Mouse (Mus musculus) gastrocnemius, postnatal 4 days (tissue): ENCODE data around the gene Plpp1. TPM values are rescaled to one million over a fixed set of nuclear protein-coding genes. Genes with fewer than 3 reads are reported as not detected.

ENCODE experiments used
- DNase-seq, 2 experiments: peaks; one replicate each; pipeline ENCODE4 v3.0.0; 2021 to 2022; ENCODE audit warnings: low spot score in 2 of 2, mixed read lengths in 2 of 2
- long read RNA-seq, 2 experiments: library from polyadenylated mRNA; stranded (forward); transcript quantifications; one replicate each; pipeline ENCODE4 v2.0.0; 2021
- total RNA-seq, 2 experiments: library from RNA; stranded (reverse); gene quantifications; 2 replicates each; pipeline ENCODE4 v1.2.3; 2021

Plpp1 gene
- total RNA-seq: 100 to 1,000 TPM; 104 to 108 TPM
- long read RNA-seq, experiment 1, transcript Plpp1-202 (6 exons, 1,272 nt): major isoform, 119 of 257 reads
- long read RNA-seq, experiment 1, transcript Plpp1-201 (6 exons, 1,598 nt): minor isoform, 117 of 257 reads
- long read RNA-seq, experiment 1, partial matches to known transcripts: 2 of 257 reads
- long read RNA-seq, experiment 1, other reads (novel, unspliced or antisense): 19 of 257 reads
- long read RNA-seq, experiment 2, transcript Plpp1-201 (6 exons, 1,598 nt): minor isoform, 92 of 222 reads
- long read RNA-seq, experiment 2, transcript Plpp1-202 (6 exons, 1,272 nt): major isoform, 107 of 222 reads
- long read RNA-seq, experiment 2, partial matches to known transcripts: 3 of 222 reads
- long read RNA-seq, experiment 2, other reads (novel, unspliced or antisense): 20 of 222 reads

DNA sequence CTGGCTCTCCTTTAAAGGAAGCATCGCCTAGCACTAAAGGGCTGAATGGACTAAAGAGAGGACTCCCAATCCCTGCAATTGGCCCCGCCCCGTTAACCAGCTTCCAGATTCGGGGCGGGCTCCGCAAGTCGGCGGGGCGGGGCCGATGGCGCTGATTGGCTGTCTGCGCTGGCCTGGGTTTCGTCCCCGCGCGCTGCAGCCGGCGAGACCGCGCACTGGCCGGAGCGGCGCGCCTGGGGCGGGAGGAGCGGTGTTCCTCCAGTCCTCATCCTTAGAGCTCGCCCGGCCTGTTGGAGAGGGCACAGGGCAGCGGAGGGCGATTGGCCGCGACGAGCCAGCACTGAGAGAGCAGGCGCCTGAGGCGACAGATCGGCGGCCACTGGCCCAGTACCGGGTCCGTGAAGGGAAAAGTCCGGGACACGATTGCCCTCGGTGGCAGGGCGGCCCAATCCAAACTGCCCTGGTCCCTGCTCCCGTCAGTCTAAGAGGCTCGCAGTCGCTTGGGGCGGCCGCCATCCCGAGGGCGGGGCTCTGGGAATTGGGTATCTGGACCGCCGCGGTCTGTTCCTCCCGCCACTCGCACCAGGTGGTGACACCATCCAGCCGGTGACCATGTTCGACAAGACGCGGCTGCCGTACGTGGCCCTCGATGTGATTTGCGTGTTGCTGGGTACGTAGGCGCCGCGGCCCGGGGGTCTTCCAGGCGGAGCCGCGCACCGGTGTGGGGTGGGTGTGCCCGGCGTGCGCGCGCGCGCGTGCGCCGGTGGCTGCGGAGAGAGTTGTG lies at the start of gene Plpp1:
Plpp1 (plus strand) TSS at position 196 of the 784 bp plus-strand sequence.
- DNase-seq: peak; percentile 95 to 99

DNA sequence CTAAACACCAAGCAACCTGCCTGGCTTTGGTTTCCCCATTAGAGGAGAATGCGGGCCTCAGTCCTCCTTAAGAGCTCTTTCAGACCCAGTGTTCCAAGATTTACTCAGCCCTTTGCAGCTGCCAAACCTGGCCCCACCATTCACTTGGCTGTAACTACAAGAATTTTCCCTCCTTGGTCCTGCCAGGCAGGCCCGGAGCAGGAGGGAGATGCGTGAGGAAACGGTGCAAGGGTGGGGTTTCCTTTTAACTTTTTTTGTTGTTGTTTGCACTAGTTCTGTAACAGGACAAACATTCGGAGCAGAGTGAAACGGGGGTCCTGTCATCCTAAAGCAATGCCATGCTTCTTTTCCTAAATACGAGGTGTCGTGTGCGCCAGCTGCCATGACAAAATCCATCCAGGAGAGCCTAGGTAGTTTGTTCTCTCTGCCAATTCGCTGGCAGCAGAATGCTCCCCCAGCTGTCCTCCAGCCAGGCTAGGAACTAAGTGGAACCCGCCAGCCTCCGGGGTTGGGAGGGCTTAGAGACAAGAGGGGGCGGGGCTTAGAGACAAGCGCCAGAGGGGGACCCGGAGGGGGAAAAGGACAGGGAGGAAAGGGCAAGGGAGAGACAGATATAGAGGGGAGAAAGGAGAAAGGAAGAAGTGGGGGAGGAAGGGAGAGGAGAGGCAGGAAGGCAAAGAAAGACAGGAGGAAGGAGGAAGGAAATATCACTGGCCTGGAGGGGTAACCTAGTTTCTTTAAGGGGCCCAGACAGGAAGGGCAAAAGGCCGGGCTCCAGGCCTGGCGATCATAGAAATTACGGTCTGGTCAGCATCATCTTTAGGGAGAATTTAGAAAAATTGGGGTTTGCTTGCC lies 48.9 kb upstream of the Plpp1 start:
- peak; percentile 70 to 80 for DNase-seq

DNA sequence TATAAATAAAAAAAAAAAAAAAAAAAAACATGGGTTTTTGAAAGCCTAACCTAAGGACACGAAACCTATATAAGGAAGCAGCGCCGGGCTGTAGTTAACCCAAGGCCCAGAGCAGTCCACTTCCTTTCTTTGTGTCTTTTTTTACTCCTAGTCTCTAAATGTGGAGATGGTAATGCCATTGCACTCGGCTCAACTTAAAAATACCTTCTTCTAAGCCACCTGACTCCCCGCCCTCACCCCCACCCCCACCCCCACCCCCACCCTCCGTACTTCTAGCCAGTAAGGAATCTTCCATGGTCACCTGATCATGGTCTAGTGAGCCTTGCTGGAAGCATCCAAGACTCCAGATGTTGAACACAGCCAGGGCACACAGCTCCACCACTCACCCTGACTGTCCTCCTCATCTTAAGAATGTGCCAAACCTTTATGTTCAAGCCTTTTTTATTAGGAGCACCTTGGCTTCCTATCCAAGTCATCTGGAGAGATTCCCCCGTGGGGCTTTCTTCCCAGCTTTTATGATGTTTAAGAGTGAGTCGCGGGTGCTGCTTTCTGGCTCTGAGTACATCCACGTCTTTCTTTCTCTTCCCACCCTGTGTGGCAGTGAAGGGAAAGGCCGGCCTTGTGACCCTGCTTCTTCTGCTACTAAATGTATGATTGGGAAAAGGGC lies 48.1 kb upstream of the Plpp1 start:
- peak in 1 of 2 experiments; percentile 12 for DNase-seq

DNA sequence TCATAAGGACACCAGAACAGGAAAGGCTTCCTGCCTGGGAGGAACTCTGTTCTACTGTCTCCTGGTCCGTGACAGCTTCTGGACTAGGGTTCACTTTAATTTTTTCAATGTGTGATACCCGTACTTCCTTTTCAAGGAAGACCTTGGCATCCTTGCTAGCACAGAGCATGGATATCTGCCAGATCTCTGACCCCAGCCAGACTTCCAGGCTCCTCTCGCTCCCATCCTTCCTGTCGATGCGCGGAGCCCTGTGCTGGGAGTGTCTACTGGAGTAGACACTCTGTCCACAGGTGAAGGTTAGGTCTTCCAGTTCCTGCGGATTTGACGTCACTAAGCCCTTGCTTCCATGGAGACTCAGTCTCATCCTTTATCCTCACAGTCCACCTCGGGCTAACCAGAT lies 47.1 kb upstream of the Plpp1 start:
- DNase-seq: peak in 1 of 2 experiments; percentile 9

DNA sequence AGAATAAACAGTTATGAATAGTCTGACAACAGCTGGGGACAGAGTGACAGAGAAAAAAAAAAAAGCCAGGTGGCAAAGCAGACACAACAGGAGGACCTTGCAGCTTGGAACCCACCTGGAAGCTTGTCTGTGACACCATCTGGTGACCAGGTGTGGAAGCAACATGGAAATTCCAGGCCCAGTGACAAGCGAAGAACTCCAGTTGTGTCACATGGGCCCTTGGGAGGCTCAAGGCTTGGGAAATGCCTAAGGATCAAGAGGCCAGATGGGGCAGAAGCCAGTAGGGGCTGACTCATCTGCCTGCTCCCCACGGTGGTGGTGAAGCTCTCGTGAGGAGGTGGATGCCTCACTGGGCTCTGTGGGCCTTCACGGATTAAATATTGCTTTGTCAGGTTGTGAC lies 45.7 kb upstream of the Plpp1 start:
- peak in 1 of 2 experiments; percentile 17 for DNase-seq

DNA sequence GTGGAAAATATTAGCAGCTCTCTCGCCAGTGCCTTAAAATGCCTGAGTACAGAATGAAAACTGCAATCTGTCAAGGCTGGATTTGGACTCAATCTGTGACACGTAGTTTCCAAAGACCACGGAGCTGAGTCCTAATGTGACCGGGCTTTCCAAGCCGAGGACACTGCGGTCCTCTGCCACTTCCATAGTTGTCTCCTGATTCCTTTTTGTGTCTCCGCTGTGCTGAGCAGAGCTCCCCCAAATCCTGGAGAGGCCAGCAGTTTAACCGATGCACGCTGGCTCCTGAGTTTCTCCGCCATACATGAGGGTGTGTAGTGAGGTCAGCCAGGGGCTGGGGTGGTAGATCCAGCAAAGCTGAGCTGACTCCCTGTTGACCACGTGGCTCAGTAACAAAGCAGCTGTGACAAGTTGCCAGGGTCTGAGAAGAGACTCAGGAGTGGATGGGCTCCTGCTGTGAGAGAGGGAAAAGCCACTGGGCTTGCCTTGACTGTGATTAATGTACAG lies 45.0 kb upstream of the Plpp1 start:
- peak in 1 of 2 experiments; percentile 73 for DNase-seq

DNA sequence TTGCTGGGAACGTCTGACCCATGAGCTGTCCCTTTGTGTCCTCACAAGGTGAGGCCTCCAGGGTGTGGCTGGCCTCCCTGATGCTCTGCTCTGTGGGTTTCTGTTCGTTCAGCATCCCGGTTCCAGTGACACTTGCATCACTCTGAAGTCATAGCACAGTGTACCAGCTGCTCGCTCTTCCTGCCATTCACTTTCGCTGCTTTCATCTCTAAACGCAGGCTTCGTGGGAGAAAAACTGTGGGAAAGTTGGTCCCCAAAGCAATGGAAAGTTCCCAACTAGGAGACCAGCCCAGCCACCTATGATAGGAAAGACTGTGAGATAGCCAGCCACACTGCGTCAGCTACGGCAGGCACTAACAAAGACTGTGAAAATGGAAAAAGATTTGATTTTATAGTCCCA lies 43.2 kb upstream of the Plpp1 start:
- no peak for DNase-seq

DNA sequence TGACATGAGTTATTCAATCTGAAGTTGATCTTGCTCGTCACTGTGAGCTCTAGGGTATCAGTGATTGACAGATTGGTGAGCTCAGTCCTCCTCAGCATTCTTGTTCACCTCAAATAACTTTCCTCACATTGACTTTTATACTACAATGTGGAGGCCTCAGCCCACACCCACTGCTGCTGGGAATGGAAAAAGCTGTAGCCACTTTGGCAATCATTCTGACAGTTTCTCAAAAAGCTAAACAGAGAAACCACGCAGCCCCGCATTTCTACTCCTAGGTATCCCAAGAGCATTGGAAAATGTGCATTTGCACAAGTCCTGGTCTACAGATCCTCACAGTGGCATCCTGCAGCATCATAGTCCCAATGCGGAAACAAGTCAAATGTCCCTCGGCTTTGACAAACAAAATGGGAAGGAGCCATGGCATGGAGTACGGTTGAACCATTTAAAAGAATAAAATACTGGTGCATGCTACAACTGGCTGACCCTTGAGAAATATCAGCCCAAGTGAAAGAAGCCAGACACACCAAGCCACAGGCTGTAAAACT lies 42.0 kb upstream of the Plpp1 start:
- no peak for DNase-seq

DNA sequence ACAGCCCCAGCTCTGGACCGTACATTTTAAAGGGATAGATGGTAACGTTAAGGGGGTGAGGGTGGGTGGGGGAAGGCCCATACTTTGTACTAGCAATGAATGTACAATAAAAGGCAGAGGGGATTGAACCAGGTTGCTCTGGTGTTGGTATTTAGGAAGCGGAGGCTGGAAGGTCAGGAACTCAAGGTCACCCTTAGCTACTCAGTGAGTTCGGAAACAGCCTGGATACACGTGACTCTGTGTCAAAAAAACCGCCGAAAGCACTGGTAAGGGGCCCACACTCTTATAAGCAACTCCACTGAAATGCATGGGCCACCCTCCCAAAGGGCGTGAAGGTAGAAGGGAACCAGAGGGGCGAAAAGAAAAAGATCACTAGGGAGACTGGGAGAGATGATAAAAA lies 41.2 kb upstream of the Plpp1 start:
- DNase-seq: no peak

DNA sequence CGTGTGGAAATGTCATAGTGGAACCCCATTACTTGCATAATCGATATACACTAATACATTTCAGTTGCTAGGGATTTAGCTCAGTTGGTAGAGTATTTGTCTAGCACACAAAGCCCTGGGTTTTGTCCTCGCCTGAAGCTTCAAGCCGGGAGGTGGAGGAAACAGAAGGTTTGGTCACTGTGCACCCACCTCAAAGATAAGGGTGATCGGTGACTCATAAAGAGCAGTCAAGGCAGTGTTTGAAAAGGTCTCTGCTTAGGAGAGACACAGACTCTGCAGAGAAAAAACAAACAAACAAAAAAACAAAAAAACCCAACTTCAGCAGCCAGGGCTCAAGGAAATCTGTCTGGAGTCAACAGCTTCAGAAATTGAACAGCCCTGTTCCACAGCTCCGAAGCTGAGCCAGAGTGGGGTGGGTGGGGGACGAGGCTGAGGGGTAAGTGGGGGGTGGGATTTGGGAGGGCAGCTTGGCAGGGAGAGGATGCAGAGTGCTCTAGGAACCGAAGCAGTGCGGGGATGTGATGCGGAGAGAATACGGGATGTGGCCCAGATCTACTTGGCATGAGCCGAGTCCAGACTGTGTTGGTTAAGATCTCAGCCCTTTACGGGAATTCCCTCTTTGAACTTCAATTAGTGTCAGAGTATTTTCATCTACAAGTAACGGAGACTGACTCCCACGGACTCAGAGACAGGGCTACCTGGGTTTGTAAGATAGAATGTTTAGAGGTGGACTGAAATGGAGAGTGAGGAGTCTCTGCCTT lies 40.6 kb upstream of the Plpp1 start:
- DNase-seq: no peak

DNA sequence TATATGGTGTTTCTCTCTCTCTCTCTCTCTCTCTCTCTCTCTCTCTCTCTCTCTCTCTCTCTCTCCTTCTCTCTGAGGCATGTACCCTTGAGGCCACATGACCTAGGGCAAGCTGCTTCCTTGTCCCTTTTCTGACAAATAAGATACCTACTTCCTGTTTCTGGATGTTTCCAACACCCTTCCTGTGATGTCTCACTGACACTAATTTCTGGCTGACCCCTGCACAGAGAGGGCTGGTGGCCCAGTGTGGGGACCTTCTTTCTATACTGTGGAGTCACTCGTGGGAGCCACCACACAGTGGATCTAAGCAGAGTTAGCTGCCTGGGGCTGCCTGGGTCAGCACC lies 40.1 kb upstream of the Plpp1 start:
- no peak for DNase-seq

DNA sequence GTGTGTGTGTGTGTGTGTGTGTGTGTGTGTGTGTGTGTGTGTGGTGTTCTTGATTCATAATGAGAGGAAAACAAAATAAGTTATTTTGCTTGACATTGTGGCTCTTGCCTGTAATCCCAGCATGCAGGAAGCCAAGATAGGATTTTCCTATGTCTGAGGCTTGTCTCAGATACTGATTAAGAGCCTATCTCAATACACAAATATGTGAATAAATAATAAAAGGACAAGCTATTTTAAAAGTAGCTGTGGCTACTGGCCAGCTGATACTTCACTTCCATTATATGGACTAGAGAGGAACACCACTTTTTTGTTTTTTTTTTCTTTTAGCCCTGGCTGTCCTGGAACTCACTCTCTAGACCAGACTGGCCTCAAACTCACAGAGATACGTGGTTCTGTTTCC lies 38.8 kb upstream of the Plpp1 start:
- no peak for DNase-seq

DNA sequence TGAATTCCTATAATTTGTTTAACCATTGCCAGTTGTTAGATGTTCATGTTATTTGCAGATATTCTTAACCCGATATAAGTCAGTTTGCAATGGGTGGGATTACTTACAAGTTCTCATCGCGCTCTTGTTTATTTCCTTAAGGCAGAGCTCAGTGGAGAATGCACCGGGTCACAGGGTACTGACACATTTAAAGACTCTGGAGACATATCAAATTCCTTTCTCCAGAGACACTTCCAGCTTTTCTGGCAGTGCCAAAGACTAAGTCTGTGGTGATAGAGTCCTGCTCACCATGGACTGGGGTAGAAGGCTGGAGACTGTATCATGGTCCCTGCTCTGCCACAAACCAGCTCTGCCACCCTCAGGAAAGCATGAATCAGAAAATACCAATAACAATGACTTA lies 38.0 kb upstream of the Plpp1 start:
- no peak for DNase-seq

DNA sequence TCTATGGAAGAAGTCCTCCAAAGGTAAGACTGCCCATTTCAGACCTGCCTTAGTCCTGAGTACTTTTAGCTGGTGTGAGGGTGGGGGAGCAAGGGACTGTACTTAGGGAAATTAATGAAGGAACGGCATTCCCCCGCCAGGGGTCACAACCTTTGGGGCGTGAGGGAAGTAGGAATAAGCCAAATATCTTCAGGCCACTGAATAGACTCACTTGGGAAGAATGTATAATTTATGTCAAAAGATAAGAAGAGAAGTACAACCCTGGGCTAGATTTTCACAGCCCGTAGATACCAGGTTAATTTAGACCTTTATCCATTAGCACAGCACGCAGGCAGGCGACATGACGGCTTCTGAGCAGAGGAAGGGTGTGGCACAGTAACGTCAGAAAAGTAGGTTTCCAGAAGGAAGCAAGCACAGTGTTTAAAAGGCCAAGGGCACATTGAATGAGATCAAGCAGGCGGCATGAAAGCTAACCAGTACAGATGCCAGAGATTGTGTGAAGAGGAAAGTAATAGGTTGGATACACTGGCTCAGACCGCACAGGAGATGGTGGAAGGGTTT lies 37.0 kb upstream of the Plpp1 start:
- DNase-seq: no peak

DNA sequence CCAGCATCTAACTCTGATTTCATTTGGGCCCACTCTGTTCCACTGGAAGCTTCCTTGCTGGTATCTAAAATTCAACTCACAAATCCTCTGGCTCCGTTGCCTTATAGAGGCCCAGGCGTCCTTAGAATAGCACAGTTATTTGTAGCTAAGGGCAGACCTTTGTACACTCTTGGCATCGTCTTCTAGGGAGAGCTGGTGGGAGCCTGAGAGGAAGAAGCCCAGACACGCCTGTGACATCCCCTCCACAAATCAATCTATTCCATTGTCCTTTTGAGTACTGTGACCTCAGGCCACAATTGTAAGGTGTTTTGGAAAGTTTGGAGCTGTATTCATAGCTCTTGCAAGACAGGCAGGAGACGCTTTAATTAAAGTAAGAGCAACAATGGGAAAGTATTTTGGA lies 36.0 kb upstream of the Plpp1 start:
- DNase-seq: no peak

DNA sequence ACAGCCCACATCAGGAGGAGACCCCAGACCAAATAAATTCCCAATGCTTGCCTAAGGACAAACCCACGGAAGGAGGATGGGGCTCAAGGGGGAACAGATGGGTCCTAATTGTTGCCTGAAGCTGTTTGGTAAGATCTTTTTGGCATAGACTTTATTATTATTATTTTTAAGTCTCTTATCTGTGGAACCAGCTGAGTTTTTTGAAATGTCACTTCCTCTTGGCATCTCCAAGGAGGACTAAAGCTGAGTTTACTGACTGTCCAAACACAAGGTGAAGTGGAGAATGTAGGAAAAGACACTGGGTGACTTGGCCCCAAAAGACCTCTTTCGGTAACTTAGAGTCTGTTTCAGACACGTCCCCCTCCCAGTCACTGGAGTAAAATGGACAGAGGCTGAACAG lies 34.9 kb upstream of the Plpp1 start:
- DNase-seq: no peak

DNA sequence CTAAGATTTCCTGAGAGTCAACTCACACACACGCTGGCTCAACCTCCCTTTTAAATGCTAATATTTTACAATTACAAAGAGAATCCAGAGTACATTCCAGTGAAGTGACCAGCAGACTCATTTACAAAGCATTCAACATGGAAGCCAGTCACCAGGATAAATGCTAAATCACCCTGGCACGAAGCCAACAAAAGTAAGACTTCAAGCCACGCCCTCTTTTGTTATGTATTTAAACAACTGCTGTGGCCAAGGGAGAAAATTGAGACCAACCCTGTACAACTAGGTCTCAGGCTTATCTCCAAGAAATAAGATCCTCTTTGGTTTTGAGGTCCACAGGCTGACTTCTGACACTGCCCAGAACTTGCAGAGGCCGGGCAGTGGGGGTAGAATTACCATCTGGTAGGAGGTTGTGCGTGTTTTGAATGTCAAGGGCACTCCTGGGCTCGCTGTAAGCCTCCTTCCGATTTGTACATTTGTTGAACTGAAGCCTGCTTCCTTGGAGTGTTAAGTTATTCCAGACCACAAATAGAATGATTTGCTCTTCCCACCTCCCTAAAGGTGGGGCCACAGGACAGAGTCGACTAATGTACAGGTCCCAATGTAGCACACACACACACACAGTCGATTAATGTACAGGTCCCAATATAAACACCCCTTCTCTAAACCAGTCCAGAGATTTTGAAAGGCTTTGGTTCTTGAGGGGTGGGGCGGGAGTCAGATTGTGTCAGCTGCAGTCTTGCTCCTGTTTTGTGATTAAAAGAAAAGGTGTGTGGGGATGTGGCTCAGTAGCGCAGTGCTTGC lies 29.9 kb upstream of the Plpp1 start:
- DNase-seq: no peak

DNA sequence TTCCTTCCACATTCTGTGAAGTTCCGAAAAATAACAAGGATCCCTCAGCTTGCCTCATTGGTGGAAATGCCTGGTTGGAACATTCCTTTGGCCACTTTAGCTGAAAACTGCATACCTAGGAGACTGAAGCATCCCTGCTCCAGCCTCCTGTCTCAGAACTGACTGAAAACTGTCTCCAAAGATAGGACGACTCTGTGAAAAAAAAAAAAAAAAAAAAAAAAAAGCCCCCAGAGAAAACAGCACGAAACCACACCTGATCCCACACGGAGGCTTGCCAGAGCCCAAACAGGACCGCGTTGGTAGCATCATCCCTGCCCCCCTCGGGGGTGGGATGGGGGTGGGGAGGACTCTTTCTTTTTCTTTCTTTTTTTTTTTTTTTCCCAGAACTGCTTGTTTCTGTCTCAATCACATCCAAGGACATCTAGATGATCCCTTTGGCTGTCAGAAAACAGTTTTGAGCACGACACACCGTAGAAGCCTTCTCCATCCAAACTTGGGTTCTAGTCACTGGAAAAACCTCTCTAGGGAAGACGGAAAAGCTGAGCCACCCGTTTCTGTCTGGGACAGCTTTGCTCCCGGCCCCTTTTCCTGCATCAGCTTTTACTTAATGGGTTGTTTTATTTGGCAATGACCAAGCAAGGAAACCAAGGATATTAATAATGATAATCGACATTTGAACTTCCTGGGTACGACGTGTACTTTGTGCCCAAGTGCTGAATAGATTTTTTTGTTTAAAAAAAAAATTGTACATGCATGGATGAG lies 29.0 kb upstream of the Plpp1 start:
- no peak for DNase-seq
